Mouse (Mus musculus) lung, embryonic 15.5 days (tissue): ENCODE results near the gene Armc5. TPM values are rescaled to one million over a fixed set of nuclear protein-coding genes. Genes with fewer than 3 reads are reported as not detected.
A peak's percentile ranks its signal among the peaks of the same experiment; 100 is the strongest.

ENCODE experiments used
- ATAC-seq: fragments of 200-750 bp; cut with Nextera tagmentation; 2 replicates; pipeline ENCODE4 v1.8.0; 2017; ENCODE audit warnings: moderate number of reproducible peaks, borderline replicate concordance; ENCODE audit not compliant: low FRiP score, low TSS enrichment; ENCODE audit errors: extremely low read depth
- H3K27ac ChIP-seq: fragments of 300-500 bp; sonication (generic); 2 replicates; pipeline ENCODE4 v1.5.1; 2015; ENCODE audit warnings: moderate library complexity, mild to moderate bottlenecking, inconsistent platforms
- H3K27me3 ChIP-seq: fragments of 300-500 bp; sonication (generic); 2 replicates; pipeline ENCODE4 v1.6.1; 2015; ENCODE audit warnings: inconsistent platforms
- H3K36me3 ChIP-seq: fragments of 300-500 bp; sonication (generic); 2 replicates; pipeline ENCODE4 v1.6.1; 2015; ENCODE audit warnings: inconsistent platforms
- H3K4me1 ChIP-seq: fragments of 300-500 bp; sonication (generic); 2 replicates; pipeline ENCODE4 v1.6.1; 2015; ENCODE audit warnings: inconsistent platforms
- H3K4me2 ChIP-seq: fragments of 300-500 bp; sonication (generic); 2 replicates; pipeline ENCODE4 v1.6.1; 2015; ENCODE audit warnings: inconsistent platforms, mild to moderate bottlenecking, moderate library complexity
- H3K4me3 ChIP-seq: fragments of 300-500 bp; sonication (generic); 2 replicates; pipeline ENCODE4 v1.5.1; 2015; ENCODE audit warnings: mild to moderate bottlenecking, inconsistent platforms
- H3K9ac ChIP-seq: fragments of 300-500 bp; sonication (generic); 2 replicates; pipeline ENCODE4 v1.6.1; 2015; ENCODE audit warnings: inconsistent platforms
- H3K9me3 ChIP-seq: fragments of 300-500 bp; sonication (generic); 2 replicates; pipeline ENCODE4 v1.6.1; 2016; ENCODE audit warnings: inconsistent platforms
- WGBS: fragments of 180-500 bp; shearing (Covaris S2); methylation state at CpG from one replicate; pipeline ENCODE4 v1.1.7; 2015; 5-methylcytosine and 5-hydroxymethylcytosine counted together
- polyA plus RNA-seq: library from polyadenylated mRNA; unstranded; fragments of >200 nt; fragmentation: Nextera tagmentation; extraction: Ambion mirVana; gene quantifications from 2 replicates; pipeline ENCODE4 v1.2.1, GENCODE M21; 2015

Gene Armc5
- polyA plus RNA-seq, 1 experiment from 2014 or later, result 24.5 TPM

DNA sequence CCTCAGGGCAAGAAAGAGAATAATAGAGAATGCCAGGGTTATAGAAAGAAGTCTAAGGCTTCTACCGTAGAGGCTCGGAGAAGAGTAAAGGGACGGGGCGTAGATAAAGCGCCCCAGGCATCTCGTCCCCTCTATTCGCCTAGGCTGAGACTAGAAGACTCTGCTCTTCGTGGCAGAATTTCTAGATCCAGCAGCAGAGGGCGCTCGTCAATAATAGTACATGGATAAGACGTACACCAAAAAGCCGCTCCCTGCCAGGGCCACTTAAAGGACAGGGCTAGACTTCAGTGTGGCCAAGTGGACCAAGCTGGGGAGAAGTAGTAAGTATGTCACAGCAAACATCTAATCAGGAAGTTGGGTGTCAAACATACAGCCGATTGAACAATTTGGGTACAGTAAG lies 10.3 kb downstream of the Armc5 start:
- H3K9ac ChIP-seq, result peak overlapping the region; percentile 59
- peak overlapping the region; percentile 96 for H3K27ac ChIP-seq
- H3K27me3 ChIP-seq, result no peaks in the 10 kb centered on the region
- H3K36me3 ChIP-seq, result peaks cover 45% of the 10 kb centered on the region
- no peaks in the 10 kb centered on the region for H3K9me3 ChIP-seq
- peak; percentile 74; the same call in 1 of the 2 replicates for ATAC-seq
- H3K4me3 ChIP-seq, result peak overlapping the region; percentile 48
- WGBS, result 1% methylated on average over 13 of the region's 13 CpGs
- peak overlapping the region; percentile 65 for H3K4me2 ChIP-seq
- H3K4me1 ChIP-seq, result peaks cover 45% of the 10 kb centered on the region

DNA sequence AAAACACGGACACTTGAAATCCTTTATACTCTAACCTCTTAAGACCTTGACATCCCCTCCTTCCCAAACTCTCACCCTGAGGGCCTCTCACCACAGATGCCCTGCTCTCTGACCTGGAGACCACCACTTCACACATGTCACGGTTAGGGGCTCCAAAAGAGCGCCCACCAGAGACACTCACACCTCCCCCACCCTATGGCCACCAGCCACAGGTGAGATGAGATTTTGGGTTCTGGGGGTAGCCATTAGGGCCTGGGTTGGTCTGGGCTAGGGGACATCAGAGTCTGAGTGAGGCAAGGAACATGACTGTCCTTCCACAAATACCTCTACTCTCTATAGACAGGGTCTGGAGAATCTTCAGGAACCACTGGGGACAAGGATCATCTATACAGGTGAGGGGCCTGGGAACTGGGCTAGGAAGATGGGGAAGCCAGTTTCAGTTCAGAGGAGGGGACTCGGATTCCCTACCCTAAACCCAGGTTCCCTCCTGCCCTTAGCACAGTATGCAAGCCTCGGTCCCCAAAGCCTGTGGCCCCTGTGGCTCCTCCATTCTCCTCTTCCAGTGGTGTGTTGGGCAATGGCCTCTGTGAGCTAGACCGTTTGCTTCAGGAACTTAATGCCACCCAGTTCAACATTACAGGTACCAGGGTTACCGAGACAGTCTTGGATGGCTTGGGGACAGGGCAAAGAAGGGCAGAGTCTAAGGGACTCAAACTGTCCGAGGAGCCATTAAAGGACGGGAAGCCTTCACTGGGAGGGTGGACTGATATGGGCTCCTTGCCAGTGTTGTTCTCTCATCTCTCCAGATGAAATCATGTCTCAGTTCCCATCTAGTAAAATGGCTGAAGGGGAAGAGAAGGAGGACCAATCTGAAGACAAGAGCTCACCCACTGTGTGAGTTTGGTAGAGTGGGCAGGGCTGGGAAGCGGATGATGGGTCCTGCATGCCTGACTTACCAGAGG lies 11.2 kb downstream of the Armc5 start:
- Histone ChIP-seq H3K4me2 (peak overlapping the region; percentile 65), H3K27ac (no peak overlapping the region), H3K4me1 (peaks cover 52% of the 10 kb centered on the region), H3K9ac (peak overlapping the region; percentile 59), H3K9me3 (no peaks in the 10 kb centered on the region), H3K36me3 (peaks cover 41% of the 10 kb centered on the region), H3K4me3 (peak overlapping the region; percentile 48), H3K27me3 (no peaks in the 10 kb centered on the region)
- no peak for ATAC-seq
- WGBS, result 72% methylated on average over 10 of the region's 10 CpGs

GRCm38 (mm10) chr7:128249998-128250397 lies 12.9 kb downstream of the Armc5 start:
- H3K4me2 ChIP-seq, result no peak overlapping the region
- no peak overlapping the region for H3K9ac ChIP-seq
- no peak for ATAC-seq
- no peak overlapping the region for H3K27ac ChIP-seq
- H3K27me3 ChIP-seq, result no peaks in the 10 kb centered on the region
- peaks cover 52% of the 10 kb centered on the region for H3K4me1 ChIP-seq
- no peaks in the 10 kb centered on the region for H3K9me3 ChIP-seq
- H3K4me3 ChIP-seq, result no peak overlapping the region
- 87% methylated on average over 5 of the region's 5 CpGs for WGBS
- H3K36me3 ChIP-seq, result peaks cover 36% of the 10 kb centered on the region

DNA sequence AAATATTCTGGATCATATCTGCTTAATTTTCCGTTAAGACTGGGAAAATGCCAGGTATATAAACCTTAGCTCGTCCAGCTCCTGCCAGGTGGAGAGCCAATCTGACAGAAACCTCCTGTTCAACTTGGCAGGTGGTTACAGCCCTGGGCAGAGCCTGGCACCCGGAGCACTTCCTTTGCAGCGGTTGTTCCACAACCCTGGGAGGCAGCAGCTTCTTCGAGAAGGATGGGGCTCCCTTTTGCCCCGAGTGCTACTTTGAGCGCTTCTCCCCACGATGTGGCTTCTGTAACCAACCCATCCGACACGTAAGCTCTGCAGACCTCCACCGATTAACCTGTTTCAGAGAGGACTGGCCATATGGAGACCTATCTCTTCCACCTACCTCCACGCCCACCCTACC lies 14.8 kb downstream of the Armc5 start:
- H3K4me2 ChIP-seq, result peak overlapping the region; percentile 46
- no peaks in the 10 kb centered on the region for H3K9me3 ChIP-seq
- no peak for ATAC-seq
- H3K27me3 ChIP-seq, result no peaks in the 10 kb centered on the region
- no peak overlapping the region for H3K27ac ChIP-seq
- H3K4me3 ChIP-seq, result peak overlapping the region; percentile 20
- H3K4me1 ChIP-seq, result peaks cover 47% of the 10 kb centered on the region
- WGBS, result 56% methylated on average over 12 of the region's 12 CpGs
- peaks cover 34% of the 10 kb centered on the region for H3K36me3 ChIP-seq
- H3K9ac ChIP-seq, result no peak overlapping the region

GRCm38 (mm10) chr7:128252609-128253008 lies 15.5 kb downstream of the Armc5 start:
- H3K36me3 ChIP-seq, result peaks cover 34% of the 10 kb centered on the region
- 13% methylated on average over 24 of the region's 24 CpGs for WGBS
- no peak overlapping the region for H3K27ac ChIP-seq
- peak overlapping the region; percentile 46 for H3K4me2 ChIP-seq
- no peaks in the 10 kb centered on the region for H3K27me3 ChIP-seq
- no peak for ATAC-seq
- no peak overlapping the region for H3K9ac ChIP-seq
- no peaks in the 10 kb centered on the region for H3K9me3 ChIP-seq
- peaks cover 51% of the 10 kb centered on the region for H3K4me1 ChIP-seq
- H3K4me3 ChIP-seq, result peak overlapping the region; percentile 20

DNA sequence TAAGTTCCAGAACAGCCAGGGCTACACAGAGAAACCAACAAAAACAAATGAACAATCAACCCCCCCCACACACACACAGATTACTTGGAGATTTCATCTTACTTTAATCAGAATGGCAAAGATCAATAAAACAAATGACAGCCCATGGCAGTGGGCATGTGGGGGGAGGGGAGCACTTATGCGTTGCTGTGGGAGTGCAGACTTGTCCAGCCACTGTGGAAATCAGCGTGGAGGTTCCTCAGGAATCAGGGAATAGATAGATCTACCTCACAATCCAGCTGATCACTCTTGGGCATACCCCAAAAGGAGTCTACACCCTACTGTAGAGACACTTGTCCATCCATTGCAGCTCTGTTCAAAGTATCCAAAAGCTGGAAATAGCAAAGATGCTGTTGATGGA lies 17.8 kb downstream of the Armc5 start:
- Histone ChIP-seq H3K4me1 (peaks cover 32% of the 10 kb centered on the region), H3K27me3 (0 out of 2 replicates have a peak, but pooled peaks cover 3% of the 10 kb centered on the region), H3K9me3 (no peaks in the 10 kb centered on the region), H3K4me2 (no peak overlapping the region), H3K4me3 (no peak overlapping the region), H3K27ac (no peak overlapping the region), H3K9ac (no peak overlapping the region), H3K36me3 (peaks cover 26% of the 10 kb centered on the region)
- 55% methylated on average over 2 of the region's 2 CpGs for WGBS
- ATAC-seq, result no peak

- Histone ChIP-seq H3K4me3 (no peak overlapping the region), H3K9ac (no peak overlapping the region), H3K4me1 (peaks cover 31% of the 10 kb centered on the region), H3K27ac (no peak overlapping the region), H3K4me2 (no peak overlapping the region), H3K27me3 (0 out of 2 replicates have a peak, but pooled peaks cover 3% of the 10 kb centered on the region), H3K9me3 (no peaks in the 10 kb centered on the region), H3K36me3 (peaks cover 22% of the 10 kb centered on the region)
- 86% methylated on average over 5 of the region's 5 CpGs for WGBS
- ATAC-seq, result no peak
Observed at GRCm38 (mm10) chr7:128255757-128256156, 18.6 kb downstream of the Armc5 start.

GRCm38 (mm10) chr7:128256783-128257334 lies 19.7 kb downstream of the Armc5 start:
- H3K9ac ChIP-seq, result no peak overlapping the region
- H3K27ac ChIP-seq, result no peak overlapping the region
- H3K9me3 ChIP-seq, result no peaks in the 10 kb centered on the region
- peaks cover 26% of the 10 kb centered on the region for H3K4me1 ChIP-seq
- 0 out of 2 replicates have a peak, but pooled peaks cover 3% of the 10 kb centered on the region for H3K27me3 ChIP-seq
- no peak overlapping the region for H3K4me3 ChIP-seq
- H3K4me2 ChIP-seq, result no peak overlapping the region
- H3K36me3 ChIP-seq, result peaks cover 16% of the 10 kb centered on the region
- 14% methylated on average over 5 of the region's 5 CpGs for WGBS
- no peak for ATAC-seq

- no peaks in the 10 kb centered on the region for H3K9me3 ChIP-seq
- no peak for ATAC-seq
- no peaks in the 10 kb centered on the region for H3K36me3 ChIP-seq
- no peak within 1 kb of the TSS for H3K4me2 ChIP-seq
- H3K4me3 ChIP-seq, result no peak within 1 kb of the TSS
- no peak within 1 kb of the TSS for H3K27ac ChIP-seq
- H3K9ac ChIP-seq, result no peak within 1 kb of the TSS
- H3K4me1 ChIP-seq, result no peaks in the 10 kb centered on the region
- WGBS, result 76% methylated on average over 6 of the region's 6 CpGs
- H3K27me3 ChIP-seq, result no peaks in the 10 kb centered on the region
Observed at GRCm38 (mm10) chr7:128265411-128265810, 28.3 kb downstream of the Armc5 start, which contains the start of gene Slc5a2. Gene Slc5a2 (plus strand): TSS chr7:128265657.

DNA sequence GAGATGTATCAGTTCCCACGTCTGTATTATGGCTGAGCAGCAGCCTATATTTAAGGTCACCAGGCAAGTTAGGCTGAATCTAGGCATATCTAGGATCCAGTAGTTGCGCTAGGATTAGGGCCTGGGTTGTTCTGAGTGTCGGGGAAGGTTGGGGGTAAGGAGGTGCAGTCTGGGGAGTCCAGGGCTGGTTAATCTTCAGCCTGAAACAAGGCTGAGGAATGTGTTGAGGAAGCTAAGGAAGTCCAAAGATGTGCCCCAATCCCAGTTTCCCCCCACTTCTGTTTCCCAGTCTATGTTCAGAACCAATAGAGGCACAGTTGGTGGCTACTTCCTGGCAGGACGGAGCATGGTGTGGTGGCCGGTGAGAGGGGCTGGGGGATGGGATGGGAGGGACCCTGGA lies 28.9 kb downstream of the Armc5 start:
- Histone ChIP-seq H3K4me2 (no peak overlapping the region), H3K27me3 (no peaks in the 10 kb centered on the region), H3K36me3 (0 out of 2 replicates have a peak, but pooled peaks cover 3% of the 10 kb centered on the region), H3K4me1 (no peaks in the 10 kb centered on the region), H3K4me3 (no peak overlapping the region), H3K9ac (no peak overlapping the region), H3K27ac (no peak overlapping the region), H3K9me3 (no peaks in the 10 kb centered on the region)
- ATAC-seq, result no peak
- 62% methylated on average over 5 of the region's 5 CpGs for WGBS

DNA sequence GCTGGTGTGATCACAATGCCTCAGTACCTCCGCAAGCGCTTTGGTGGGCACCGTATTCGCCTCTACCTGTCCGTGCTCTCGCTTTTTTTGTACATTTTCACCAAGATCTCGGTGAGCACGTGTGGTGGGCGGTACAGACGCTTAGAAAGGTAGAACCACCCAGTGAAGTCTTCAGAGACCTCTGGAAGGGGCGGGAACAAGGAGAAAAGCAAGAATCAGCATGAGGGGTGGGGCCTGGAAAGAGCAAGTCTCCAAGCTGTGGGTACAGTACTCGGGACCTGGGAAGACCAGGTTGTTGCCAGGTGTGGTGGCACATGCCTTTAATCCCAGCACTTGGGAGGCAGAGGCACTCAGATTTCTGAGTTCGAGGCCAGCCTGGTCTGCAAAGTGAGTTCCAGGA lies 30.2 kb downstream of the Armc5 start:
- H3K27me3 ChIP-seq, result no peaks in the 10 kb centered on the region
- no peak overlapping the region for H3K4me3 ChIP-seq
- ATAC-seq, result no peak
- no peak overlapping the region for H3K9ac ChIP-seq
- 57% methylated on average over 13 of the region's 13 CpGs for WGBS
- no peaks in the 10 kb centered on the region for H3K4me1 ChIP-seq
- no peaks in the 10 kb centered on the region for H3K9me3 ChIP-seq
- peaks cover 14% of the 10 kb centered on the region for H3K36me3 ChIP-seq
- H3K4me2 ChIP-seq, result no peak overlapping the region
- H3K27ac ChIP-seq, result no peak overlapping the region

DNA sequence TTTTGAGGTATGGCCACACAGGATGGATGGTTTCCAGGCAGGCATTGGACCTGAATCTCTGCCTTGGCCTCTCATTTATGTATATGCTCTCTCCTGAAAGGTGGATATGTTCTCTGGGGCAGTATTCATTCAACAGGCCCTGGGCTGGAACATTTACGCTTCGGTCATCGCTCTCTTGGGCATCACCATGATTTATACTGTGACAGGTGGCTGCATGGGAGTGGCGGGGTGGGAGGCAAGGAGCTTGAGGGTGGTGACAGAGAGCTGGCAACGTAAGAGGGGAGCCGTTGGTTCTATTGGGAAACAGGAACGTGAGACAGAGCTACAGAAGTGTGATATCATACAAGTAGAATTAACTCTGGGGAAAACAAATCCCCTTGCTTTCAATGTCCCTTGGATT lies 30.7 kb downstream of the Armc5 start:
- H3K9me3 ChIP-seq, result no peaks in the 10 kb centered on the region
- ATAC-seq, result no peak
- no peaks in the 10 kb centered on the region for H3K4me1 ChIP-seq
- H3K4me2 ChIP-seq, result no peak overlapping the region
- H3K4me3 ChIP-seq, result no peak overlapping the region
- peaks cover 17% of the 10 kb centered on the region for H3K36me3 ChIP-seq
- H3K27ac ChIP-seq, result no peak overlapping the region
- no peaks in the 10 kb centered on the region for H3K27me3 ChIP-seq
- H3K9ac ChIP-seq, result no peak overlapping the region
- WGBS, result 82% methylated on average over 7 of the region's 7 CpGs
